In the genomic region with DNA sequence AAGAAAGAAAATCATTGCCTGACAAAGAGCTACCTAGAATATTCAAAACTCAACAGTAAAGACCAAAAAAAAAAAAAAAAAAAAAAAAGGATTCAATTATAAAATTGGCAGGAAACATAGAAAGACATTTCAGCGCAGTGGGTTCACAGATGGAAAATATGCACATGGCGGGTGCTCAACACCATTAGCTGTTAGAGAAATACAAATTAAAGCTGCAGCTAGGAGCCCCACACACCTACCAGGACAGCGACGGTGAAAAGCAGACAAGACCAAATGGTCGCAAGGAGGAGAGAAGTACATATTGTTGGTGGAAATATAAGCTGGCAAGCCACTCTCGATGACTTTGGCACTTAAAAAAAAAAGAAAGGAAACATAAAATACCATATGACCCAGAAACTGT, we compare ENCODE assay signal across 24 mouse cellular contexts.
DNase-seq lines count a peak whose midpoint lies in the region; ATAC-seq and TF ChIP-seq lines count a peak whose summit lies in the region.
"Had no signal": no experiment of that assay in that cellular context is flagged by ENCODE, and none has a peak within 500 bp of the region (broad histone marks: within the 10 kb centered on the region; RNA-seq: fewer than 3 reads in every experiment).

No protein-coding gene starts in this region.

- H3K27me3 ChIP-seq in heart, embryonic 11.5 days (ENCODE audit: control insufficient read depth, insufficient read depth, low read length): no peaks in the 10 kb centered on the region
- H3K27me3 ChIP-seq: hindbrain, embryonic 15.5 days; limb, embryonic 15.5 days had no signal

- no peak overlapping the region for H3K9ac ChIP-seq in heart, embryonic 11.5 days (ENCODE audit: low read depth, low read length)
- H3K9ac ChIP-seq: hindbrain, embryonic 15.5 days; limb, embryonic 15.5 days; liver, embryonic 14.5 days; lung, embryonic 14.5 days had no signal

- no peaks in the 10 kb centered on the region for H3K9me3 ChIP-seq in heart, embryonic 11.5 days (replicated peaks; ENCODE audit: control insufficient read depth, low read length)
- H3K9me3 ChIP-seq: hindbrain, embryonic 10.5 days; hindbrain, embryonic 15.5 days; limb, embryonic 10.5 days; limb, embryonic 15.5 days had no signal

- ATAC-seq in heart, embryonic 11.5 days (replicated peaks; ENCODE audit: insufficient number of reproducible peaks, low FRiP score, low TSS enrichment): no peak
- ATAC-seq: CD4-positive, CD25-positive, alpha-beta regulatory T cell, adult 4 months; inflammation-experienced regulatory T-cells, adult 6 months had no signal

- peaks cover 10% of the 10 kb centered on the region for H3K4me1 ChIP-seq in heart, embryonic 11.5 days (ENCODE audit: control insufficient read depth, insufficient read depth, low read length)
- H3K4me1 ChIP-seq: hindbrain, embryonic 10.5 days; hindbrain, embryonic 15.5 days; limb, embryonic 15.5 days had no signal

- WGBS in heart, embryonic 11.5 days (ENCODE audit: insufficient replicate concordance): 86% methylated on average over 6 of the region's 6 CpGs

- peak; percentile 22 for DNase-seq in cerebellum, adult 9-11 months
- no peak for DNase-seq in cerebellum, adult 11-12 months
- DNase-seq in heart, adult 11 months: peak; percentile 64
- peak in 1 of 2 experiments; percentile 52 for DNase-seq in layer of hippocampus, adult 2 months (ENCODE audit: low spot score in 2 of 2)
- no peak for DNase-seq in frontal cortex, adult 2 months (ENCODE audit: extremely low spot score in 1 of 2, low spot score in 1 of 2)
- no peak for DNase-seq in kidney, postnatal 14 days
- DNase-seq: adrenal gland, postnatal 14 days; cerebellum, postnatal 25 days; heart, postnatal 14 days; kidney, adult 11 months; kidney, postnatal 25 days; lung, embryonic 14.5 days; lung, postnatal 14 days; midbrain, embryonic 14.5 days; right cerebral cortex, postnatal 14 days; thymus, postnatal 4 days had no signal

- H3K27ac ChIP-seq in heart, embryonic 11.5 days (ENCODE audit: low read depth, low read length): no peak overlapping the region
- H3K27ac ChIP-seq in layer of hippocampus, adult 2 months: peak overlapping the region; percentile 64
- H3K27ac ChIP-seq: hindbrain, embryonic 10.5 days; hindbrain, embryonic 15.5 days; limb, embryonic 10.5 days; limb, embryonic 15.5 days; liver, embryonic 14.5 days had no signal

- no peak overlapping the region for H3K4me3 ChIP-seq in heart, embryonic 11.5 days (ENCODE audit: low read depth, low read length)
- no peak overlapping the region for H3K4me3 ChIP-seq in layer of hippocampus, adult 2 months
- H3K4me3 ChIP-seq: hindbrain, embryonic 10.5 days; hindbrain, embryonic 15.5 days; limb, embryonic 10.5 days; limb, embryonic 15.5 days had no signal

- TF ChIP-seq CTCF in layer of hippocampus, adult 2 months (conservative IDR thresholded peaks at IDR 0.05): no peak

- no peaks in the 10 kb centered on the region for H3K36me3 ChIP-seq in heart, embryonic 11.5 days (ENCODE audit: control insufficient read depth, insufficient read depth, low read length)
- H3K36me3 ChIP-seq: hindbrain, embryonic 10.5 days; hindbrain, embryonic 15.5 days; limb, embryonic 10.5 days; limb, embryonic 15.5 days had no signal

- H3K4me2 ChIP-seq in heart, embryonic 11.5 days: no peak overlapping the region
- H3K4me2 ChIP-seq: hindbrain, embryonic 15.5 days; limb, embryonic 15.5 days; lung, embryonic 14.5 days had no signal

Comparison
In these comparisons a context has a peak if more than half of its experiments do, and no peak if none do; other contexts are left out.
1. DNase-seq: peak in cerebellum, adult 9-11 months (single experiment) and heart, adult 11 months (single experiment); none in cerebellum, adult 11-12 months (single experiment), frontal cortex, adult 2 months (0 of 2) and kidney, postnatal 14 days (single experiment).